Mouse (Mus musculus) CH12.LX (cell line): ENCODE measurements around the gene Pik3ca. TPM values are rescaled to one million over a fixed set of nuclear protein-coding genes. Genes with fewer than 3 reads are reported as not detected.
A peak's percentile ranks its signal among the peaks of the same experiment; 100 is the strongest.

Source experiments
- DNase-seq: peaks from one replicate; pipeline ENCODE4 v3.0.0-alpha.2; 2013; ENCODE audit errors: extremely low read depth
- H3K27ac ChIP-seq: 2 replicates; pipeline ENCODE4 v1.5.1; 2012; ENCODE audit warnings: low read depth, mild to moderate bottlenecking, control low read depth, moderate library complexity; ENCODE audit not compliant: insufficient read depth
- H3K27me3 ChIP-seq: replicated peaks from 2 replicates; pipeline ENCODE3; 2012; ENCODE audit warnings: inconsistent platforms
- H3K36me3 ChIP-seq, 2 experiments: replicated peaks in 1 of 2; 2 replicates each; pipeline versions ENCODE3 to v1.6.1; 2012; ENCODE audit warnings: inconsistent platforms in 1 of 2, low read length in 1 of 2, mild to moderate bottlenecking in 1 of 2, mixed read lengths in 1 of 2, moderate library complexity in 1 of 2; ENCODE audit not compliant: control insufficient read depth in 1 of 2, insufficient read depth in 1 of 2
- H3K4me1 ChIP-seq, 2 experiments: 2 replicates each; pipeline ENCODE4 v1.6.1; 2012; ENCODE audit warnings: inconsistent platforms in 1 of 2, moderate library complexity in 1 of 2; ENCODE audit not compliant: insufficient read depth in 2 of 2, control insufficient read depth in 1 of 2
- H3K4me2 ChIP-seq: 2 replicates; pipeline ENCODE4 v1.6.1; 2012; ENCODE audit warnings: low read depth, mild to moderate bottlenecking, control low read depth; ENCODE audit not compliant: poor library complexity, insufficient read depth, severe bottlenecking
- H3K4me3 ChIP-seq, 3 experiments: fragments of 150-350 bp in 1 of 3; sonication (generic) in 1 of 3; replicated peaks in 1 of 3; 2 replicates each; pipeline versions ENCODE3 to v1.5.1; 2011 to 2012; ENCODE audit warnings: low read depth in 2 of 3, low read length in 2 of 3, mild to moderate bottlenecking in 2 of 3, moderate library complexity in 2 of 3, control low read depth in 1 of 3, improper control_type of control experiment in 1 of 3, inconsistent platforms in 1 of 3, mixed read lengths in 1 of 3; ENCODE audit not compliant: poor library complexity in 1 of 3
- H3K79me2 ChIP-seq: replicated peaks from 2 replicates; pipeline ENCODE4 v1.6.1; 2012; ENCODE audit warnings: mild to moderate bottlenecking, moderate library complexity; ENCODE audit not compliant: control insufficient read depth, poor library complexity, insufficient read depth, severe bottlenecking; ENCODE audit errors: extremely low read depth
- H3K9ac ChIP-seq: 2 replicates; pipeline ENCODE4 v1.6.1; 2012; ENCODE audit warnings: low read depth, mild to moderate bottlenecking, control low read depth, moderate library complexity; ENCODE audit not compliant: insufficient read depth
- H3K9me3 ChIP-seq: replicated peaks from 2 replicates; pipeline ENCODE3; 2012; ENCODE audit warnings: low read length, inconsistent platforms, mixed read lengths
- BHLHE40 ChIP-seq: IDR thresholded peaks from 2 replicates; pipeline ENCODE4 v1.6.1; 2011; ENCODE audit warnings: mild to moderate bottlenecking, low read depth, low read length, improper control_type of control experiment
- CHD1 ChIP-seq: IDR thresholded peaks from 2 replicates; pipeline ENCODE4 v1.6.1; 2012; ENCODE audit warnings: low read depth, low read length, improper control_type of control experiment, inconsistent platforms
- CTCF ChIP-seq, 2 experiments: IDR thresholded peaks in 1 of 2; conservative IDR thresholded peaks in 1 of 2; 2 replicates each; pipeline ENCODE4 v1.5.1; 2011 to 2012; ENCODE audit warnings: low read depth in 2 of 2, low read length in 2 of 2, improper control_type of control experiment in 1 of 2, inconsistent platforms in 1 of 2, mild to moderate bottlenecking in 1 of 2, moderate library complexity in 1 of 2
- E2F4 ChIP-seq: IDR thresholded peaks from 2 replicates; pipeline ENCODE4 v1.6.1; 2011; ENCODE audit warnings: low read depth, low read length, improper control_type of control experiment; ENCODE audit not compliant: insufficient replicate concordance
- ELF1 ChIP-seq: IDR thresholded peaks from 2 replicates; pipeline ENCODE4 v1.6.1; 2014; ENCODE audit warnings: low read depth, mild to moderate bottlenecking, inconsistent platforms, low read length, improper control_type of control experiment
- EP300 ChIP-seq: IDR thresholded peaks from 2 replicates; pipeline ENCODE4 v1.6.1; 2011; ENCODE audit warnings: low read length, improper control_type of control experiment
- ETS1 ChIP-seq: conservative IDR thresholded peaks from 2 replicates; pipeline ENCODE4 v1.6.1; 2012; ENCODE audit warnings: low read depth, mild to moderate bottlenecking, inconsistent platforms, low read length, improper control_type of control experiment, moderate library complexity
- JUN ChIP-seq: IDR thresholded peaks from 2 replicates; pipeline ENCODE4 v1.6.1; 2011; ENCODE audit warnings: low read depth, mild to moderate bottlenecking, low read length, improper control_type of control experiment, moderate library complexity; ENCODE audit not compliant: insufficient read depth
- MAX ChIP-seq: IDR thresholded peaks from 2 replicates; pipeline ENCODE4 v1.6.1; 2011; ENCODE audit warnings: low read length, improper control_type of control experiment
- MXI1 ChIP-seq: IDR thresholded peaks from 2 replicates; pipeline ENCODE4 v1.6.1; 2011; ENCODE audit warnings: mild to moderate bottlenecking, low read depth, low read length, improper control_type of control experiment
- MYC ChIP-seq: IDR thresholded peaks from 2 replicates; pipeline ENCODE4 v1.6.1; 2011; ENCODE audit warnings: low read depth, mild to moderate bottlenecking, improper control_type of control experiment, low read length
- NRF1 ChIP-seq: IDR thresholded peaks from 2 replicates; pipeline ENCODE4 v1.6.1; 2014; ENCODE audit warnings: low read depth, mild to moderate bottlenecking, inconsistent platforms, low read length, improper control_type of control experiment, moderate library complexity
- PAX5 ChIP-seq: IDR thresholded peaks from 2 replicates; pipeline ENCODE4 v1.6.1; 2012; ENCODE audit warnings: low read length, inconsistent platforms, mixed read lengths
- POLR2AphosphoS2 ChIP-seq: IDR thresholded peaks from 2 replicates; pipeline ENCODE4 v1.6.1; 2011; ENCODE audit warnings: low read depth, low read length, improper control_type of control experiment
- RAD21 ChIP-seq: IDR thresholded peaks from 2 replicates; pipeline ENCODE4 v1.6.1; 2011; ENCODE audit warnings: low read depth, mild to moderate bottlenecking, low read length, improper control_type of control experiment, moderate library complexity
- RCOR1 ChIP-seq: conservative IDR thresholded peaks from 2 replicates; pipeline ENCODE4 v1.6.1; 2012; ENCODE audit warnings: low read depth, mild to moderate bottlenecking, inconsistent platforms, low read length, improper control_type of control experiment
- SIN3A ChIP-seq: IDR thresholded peaks from 2 replicates; pipeline ENCODE4 v1.6.1; 2012; ENCODE audit warnings: low read length, improper control_type of control experiment, inconsistent platforms
- TCF12 ChIP-seq: IDR thresholded peaks from 2 replicates; pipeline ENCODE4 v1.6.1; 2014; ENCODE audit warnings: low read depth, mild to moderate bottlenecking, inconsistent platforms, low read length, improper control_type of control experiment
- UBTF ChIP-seq: IDR thresholded peaks from 2 replicates; pipeline ENCODE4 v1.6.1; 2012; ENCODE audit warnings: low read depth, mild to moderate bottlenecking, inconsistent platforms, low read length, improper control_type of control experiment, moderate library complexity
- USF1 ChIP-seq: IDR thresholded peaks from 2 replicates; pipeline ENCODE4 v1.6.1; 2014; ENCODE audit warnings: low read depth, mild to moderate bottlenecking, inconsistent platforms, low read length, improper control_type of control experiment
- USF2 ChIP-seq: conservative IDR thresholded peaks from 2 replicates; pipeline ENCODE4 v1.6.1; 2011; ENCODE audit warnings: low read depth, low read length, improper control_type of control experiment
- ZKSCAN1 ChIP-seq: IDR thresholded peaks from 2 replicates; pipeline ENCODE4 v1.6.1; 2012; ENCODE audit warnings: low read depth, inconsistent platforms, low read length, improper control_type of control experiment, borderline replicate concordance
- ZNF384 ChIP-seq: IDR thresholded peaks from 2 replicates; pipeline ENCODE4 v1.6.1; 2012; ENCODE audit warnings: low read depth, low read length, improper control_type of control experiment, inconsistent platforms
- dilution Hi-C: fragments of 300-500 bp; cut with MboI; formaldehyde crosslinking; loops from 2 replicates; pipeline ENCODE4 v1.14.3; 2020; ENCODE audit warnings: low sequenced_read_pairs; ENCODE audit not compliant: extremely low pct_unique_long_range_greater_than_20kb, extremely low pct_ligation_motif_present
- in situ Hi-C: fragments of 300-500 bp; cut with MboI; formaldehyde crosslinking; loops from 3 replicates; pipeline ENCODE4 v1.14.3; 2019; ENCODE audit warnings: low sequenced_read_pairs, low pct_ligation_motif_present, low pct_unique_long_range_greater_than_20kb, mixed read lengths
- polyA plus RNA-seq: library from polyadenylated mRNA; unstranded; fragments of >175 nt; gene quantifications from 2 replicates; pipeline ENCODE4 v1.2.1, GENCODE M21; 2012; ENCODE audit warnings: low read depth; ENCODE audit not compliant: insufficient read length
- total RNA-seq, 2 experiments: library from RNA; depleted of rRNA; stranded (reverse); fragments of 300-350 nt in 1 of 2; fragments of >200 nt in 1 of 2; gene quantifications; 2 replicates each; pipeline ENCODE4 v1.2.3; 2012 to 2014

Pik3ca gene
- total and polyA plus RNA-seq, 3 experiments, result 19.1 to 26.5 (median 19.6) TPM

DNA sequence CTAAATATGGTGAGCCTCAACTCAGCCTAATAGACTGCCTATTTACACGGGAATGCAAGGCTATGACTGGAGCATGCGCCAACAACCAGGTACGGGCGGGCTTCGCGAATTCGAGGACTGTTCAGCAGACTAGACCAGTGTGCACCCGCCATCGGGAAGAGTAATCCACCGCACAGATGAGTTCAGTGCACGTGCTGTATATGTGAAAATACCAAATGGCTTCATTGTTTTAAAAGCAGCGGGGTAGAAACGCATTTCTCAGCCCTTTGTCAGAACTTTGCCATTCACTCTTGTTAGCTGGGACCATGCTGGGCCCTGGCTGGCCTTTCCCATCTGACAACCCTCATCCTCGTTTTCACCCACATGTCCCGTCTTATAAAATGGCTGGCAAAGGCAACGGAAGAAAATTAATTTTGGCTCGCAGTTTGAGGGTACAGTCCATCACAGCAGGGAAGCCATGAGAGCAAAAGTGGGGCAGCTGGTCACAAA is 31.2 kb upstream of the Pik3ca start:
- Histone ChIP-seq H3K4me1 (peaks cover 16 to 48% of the 10 kb centered on the region in 2 experiments), H3K27me3 (no peaks in the 10 kb centered on the region), H3K4me2 (peak overlapping the region; percentile 79), H3K36me3 (peaks cover 0 to 11% of the 10 kb centered on the region in 2 experiments), H3K79me2 (peaks cover 31% of the 10 kb centered on the region), H3K9me3 (no peaks in the 10 kb centered on the region), H3K9ac (peak overlapping the region; percentile 61), H3K4me3 (peak overlapping the region; percentile 82 to 97 (median 84)), H3K27ac (no peak overlapping the region)
- DNase-seq, result no peak
- dilution Hi-C loops, result no loop called here
- no peak for TF ChIP-seq TCF12
- TF ChIP-seq NRF1, result peak; percentile 45; the same call in 1 of the 2 replicates
- TF ChIP-seq USF1, result no peak
- peak; percentile 83 for TF ChIP-seq MAX
- no peak for TF ChIP-seq CTCF (conservative IDR thresholded peaks at IDR 0.05 in 1 of 2, IDR thresholded peaks at IDR 0.05 in 1 of 2; ENCODE audit: low read depth in 2 of 2, low read length in 2 of 2)
- no peak; the same call in 1 of the 2 replicates for TF ChIP-seq ETS1
- TF ChIP-seq UBTF, result no peak
- TF ChIP-seq BHLHE40, result peak; percentile 69
- in situ Hi-C loops, result no loop called here

DNA sequence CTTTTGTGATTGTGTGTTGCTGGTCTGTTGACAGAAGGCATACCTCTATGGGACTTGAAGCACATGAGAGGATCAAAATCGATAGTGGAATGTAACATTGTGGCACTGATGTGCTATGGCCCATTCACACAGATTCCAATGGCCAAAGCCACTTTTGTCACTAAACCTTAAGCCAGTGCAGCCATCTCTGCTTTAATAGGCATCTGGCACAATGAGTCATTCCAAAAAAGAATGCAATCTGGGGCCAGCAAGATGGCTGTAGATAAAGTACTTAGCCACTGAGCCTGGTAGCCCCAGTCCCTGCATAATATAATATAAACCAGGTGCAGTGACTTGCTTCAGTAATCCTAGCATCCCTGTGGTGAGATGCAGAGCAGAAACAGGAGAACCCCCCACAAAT is 30.0 kb upstream of the Pik3ca start:
- Histone ChIP-seq H3K9ac (no peak overlapping the region), H3K4me3 (no peak overlapping the region), H3K4me1 (peaks cover 16 to 42% of the 10 kb centered on the region in 2 experiments), H3K79me2 (peaks cover 19% of the 10 kb centered on the region), H3K4me2 (no peak overlapping the region), H3K27ac (no peak overlapping the region), H3K36me3 (peaks cover 0 to 5% of the 10 kb centered on the region in 2 experiments), H3K27me3 (no peaks in the 10 kb centered on the region), H3K9me3 (no peaks in the 10 kb centered on the region)
- in situ Hi-C loops (no loop called here), dilution Hi-C loops (no loop called here)
- no peak for TF ChIP-seq E2F4
- TF ChIP-seq POLR2AphosphoS2, result no peak
- no peak for TF ChIP-seq MXI1
- no peak for TF ChIP-seq ZNF384
- no peak for TF ChIP-seq RCOR1
- TF ChIP-seq MAX, result no peak
- no peak for TF ChIP-seq EP300
- TF ChIP-seq JUN, result no peak
- TF ChIP-seq MYC, result no peak
- no peak for TF ChIP-seq SIN3A
- no peak for TF ChIP-seq ZKSCAN1
- TF ChIP-seq PAX5, result no peak
- no peak for TF ChIP-seq ELF1
- no peak for TF ChIP-seq USF2
- TF ChIP-seq RAD21, result no peak
- no peak for TF ChIP-seq CHD1
- TF ChIP-seq UBTF, result no peak
- no peak for DNase-seq
